Mouse (Mus musculus): ENCODE results near the gene Perp. TPM values are rescaled to one million over a fixed set of nuclear protein-coding genes. Genes with fewer than 3 reads are reported as not detected.

The Perp gene
- total RNA-seq (2021), result 1 to 10 TPM; 2.2 to 3.2 TPM
- long read RNA-seq, experiment 1, partial matches to known transcripts, result 0 of 2 reads
- long read RNA-seq, experiment 1, other reads (novel, unspliced or antisense), result 0 of 2 reads
- long read RNA-seq, experiment 2, transcript Perp-201 (3 exons, 1,952 nt), result major isoform, 5 of 5 reads
- long read RNA-seq, experiment 2, partial matches to known transcripts, result 0 of 5 reads
- long read RNA-seq, experiment 2, other reads (novel, unspliced or antisense), result 0 of 5 reads

- peak; percentile 49 to 67 for DNase-seq
Measured at GRCm38 (mm10) chr10:18844441-18845286, at the start of gene Perp. TSS of gene Perp (plus strand) at chr10:18845020.

GRCm38 (mm10) chr10:18811751-18812150 is 33.1 kb upstream of the Perp start:
- DNase-seq, result no peak

- DNase-seq, result no peak
Measured at GRCm38 (mm10) chr10:18816560-18816959, 28.3 kb upstream of the Perp start.

- DNase-seq, result no peak
Measured at GRCm38 (mm10) chr10:18825143-18825542, 19.7 kb upstream of the Perp start.

- no peak for DNase-seq
Measured at GRCm38 (mm10) chr10:18826107-18826506, 18.7 kb upstream of the Perp start.

- no peak for DNase-seq
Measured at GRCm38 (mm10) chr10:18827936-18828335, 16.9 kb upstream of the Perp start.

- no peak for DNase-seq
Measured at GRCm38 (mm10) chr10:18830359-18830758, 14.5 kb upstream of the Perp start.

GRCm38 (mm10) chr10:18831823-18832222 is 13.0 kb upstream of the Perp start:
- DNase-seq, result no peak

GRCm38 (mm10) chr10:18834389-18834788 is 10.4 kb upstream of the Perp start:
- DNase-seq, result no peak

GRCm38 (mm10) chr10:18835684-18836479 is 8.9 kb upstream of the Perp start:
- DNase-seq, result peak; percentile 8 to 44

- no peak for DNase-seq
Measured at GRCm38 (mm10) chr10:18839530-18839929, 5.3 kb upstream of the Perp start.

- no peak for DNase-seq
Measured at GRCm38 (mm10) chr10:18840736-18841135, 4.1 kb upstream of the Perp start.

GRCm38 (mm10) chr10:18845287-18845662 is 455 bp downstream of the Perp start:
- DNase-seq, result no peak

GRCm38 (mm10) chr10:18845711-18846110 is 891 bp downstream of the Perp start:
- no peak for DNase-seq

GRCm38 (mm10) chr10:18846474-18847264 is 1.8 kb downstream of the Perp start:
- DNase-seq, result no peak

GRCm38 (mm10) chr10:18850177-18850576 is 5.4 kb downstream of the Perp start:
- DNase-seq, result no peak

- no peak for DNase-seq
Measured at GRCm38 (mm10) chr10:18853417-18853816, 8.6 kb downstream of the Perp start.

- DNase-seq, result no peak
Measured at GRCm38 (mm10) chr10:18857244-18857643, 12.4 kb downstream of the Perp start.

GRCm38 (mm10) chr10:18859632-18860031 is 14.8 kb downstream of the Perp start:
- DNase-seq, result no peak

- no peak for DNase-seq
Measured at GRCm38 (mm10) chr10:18860119-18860824, 15.5 kb downstream of the Perp start.

GRCm38 (mm10) chr10:18860831-18861230 is 16.0 kb downstream of the Perp start:
- no peak for DNase-seq

Measured in adrenal gland, postnatal 36 days (tissue).